Comparison of ENCODE assay signal across 12 mouse cellular contexts in the genomic region with DNA sequence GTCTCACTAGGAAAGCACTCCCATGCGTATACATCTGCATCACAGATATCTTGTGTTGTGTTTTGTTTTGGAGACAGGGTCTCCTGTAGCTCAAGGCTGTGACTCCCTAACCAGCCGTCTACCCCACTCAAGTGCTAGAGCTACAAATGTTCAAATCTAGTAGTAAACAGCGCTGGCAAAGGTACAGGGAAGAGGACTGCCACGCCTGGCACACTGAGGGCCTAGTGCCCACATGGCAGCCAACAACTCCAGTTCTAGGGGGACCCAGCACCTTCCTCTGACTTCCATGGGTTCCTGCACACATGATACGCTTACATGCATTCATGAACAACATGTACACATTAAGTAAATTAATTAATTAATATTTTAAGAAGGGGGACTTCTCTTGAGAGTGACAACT. TPM values are rescaled to one million over a fixed set of nuclear protein-coding genes. Genes with fewer than 3 reads are reported as not detected.
DNase-seq lines count a peak whose midpoint lies in the region.
"Had no signal": no experiment of that assay in that cellular context is flagged by ENCODE, and none has a peak within 500 bp of the region (broad histone marks: within the 10 kb centered on the region; RNA-seq: fewer than 3 reads in every experiment).

No protein-coding gene starts in this region.

- intact Hi-C loops in heart, postnatal 25 days (cut with DNase I): loop anchor here (5.0 kb wide), 1 partner anchor 255 kb away; no protein-coding TSS in a partner anchor

- DNase-seq in cerebellum, adult 11-12 months: peak; percentile 42
- DNase-seq in cerebellum, postnatal 10 days: no peak
- peak; percentile 52 for DNase-seq in cerebellum, adult 9-10 months
- DNase-seq in cerebellum, postnatal 14 days: no peak
- DNase-seq in heart, adult 11 months: peak; percentile 70
- DNase-seq in heart, postnatal 25 days (ENCODE audit: low spot score): no peak
- DNase-seq: adrenal gland, adult 8-10 months; B cell, adult 2 months; forebrain, postnatal 0 days had no signal

RNA-seq across cellular contexts. Expression of gene Vps18, which starts 3.7 kb away (rescaled TPM):
- 10 to 100 TPM; 11.9 to 13.0 TPM for total RNA-seq in heart, postnatal 25 days (2021)

RNA-seq across cellular contexts. Expression of gene Rhov, which starts 21.2 kb away (rescaled TPM):
- total RNA-seq in heart, postnatal 25 days (2021): not detected
- total RNA-seq: adrenal gland, postnatal 14 days had no signal

RNA-seq across cellular contexts. Expression of gene Dll4, which starts 33.3 kb away (rescaled TPM):
- total RNA-seq in heart, postnatal 25 days (2021): 10 to 100 TPM; 16.7 to 22.5 TPM

RNA-seq across cellular contexts. Expression of gene Spint1, which starts 55.1 kb away (rescaled TPM):
- not detected for total RNA-seq in heart, postnatal 25 days (2021)
- total RNA-seq: CH12.LX had no signal

RNA-seq across cellular contexts. Expression of gene Chac1, which starts 58.7 kb away (rescaled TPM):
- 1 to 10 TPM; 7.2 to 9.3 TPM for total RNA-seq in heart, postnatal 25 days (2021)
- total RNA-seq: G1E had no signal

Comparison
In these comparisons a context has a peak if more than half of its experiments do, and no peak if none do; other contexts are left out.
1. DNase-seq: peak in cerebellum, adult 11-12 months (single experiment), cerebellum, adult 9-10 months (single experiment) and heart, adult 11 months (single experiment); none in cerebellum, postnatal 10 days (0 of 2), cerebellum, postnatal 14 days (0 of 2) and heart, postnatal 25 days (single experiment).